Mouse (Mus musculus) activated CD4-positive, CD25-positive, alpha-beta regulatory T cell, adult 4 months (primary cell): ENCODE results near the gene Lpcat4. TPM values are rescaled to one million over a fixed set of nuclear protein-coding genes. Genes with fewer than 3 reads are reported as not detected.
A peak's percentile ranks its signal among the peaks of the same experiment; 100 is the strongest.
"Not testable (repeated sequence)": the region's sequence is repeated elsewhere in the genome, so short reads cannot be mapped to it uniquely, and the experiment has no call there.

Experiments used
- ATAC-seq: one replicate; pipeline ENCODE4 v1.8.0; 2017
- polyA plus RNA-seq, 2 experiments: library from polyadenylated mRNA; unstranded; fragments of 100-300 nt; shearing (Covaris generic); gene quantifications; one replicate each; pipeline ENCODE4 v1.2.1; 2017

Lpcat4 gene
- polyA plus RNA-seq, 2 experiments from 2014 or later, result 25.3 to 33.5 TPM

DNA sequence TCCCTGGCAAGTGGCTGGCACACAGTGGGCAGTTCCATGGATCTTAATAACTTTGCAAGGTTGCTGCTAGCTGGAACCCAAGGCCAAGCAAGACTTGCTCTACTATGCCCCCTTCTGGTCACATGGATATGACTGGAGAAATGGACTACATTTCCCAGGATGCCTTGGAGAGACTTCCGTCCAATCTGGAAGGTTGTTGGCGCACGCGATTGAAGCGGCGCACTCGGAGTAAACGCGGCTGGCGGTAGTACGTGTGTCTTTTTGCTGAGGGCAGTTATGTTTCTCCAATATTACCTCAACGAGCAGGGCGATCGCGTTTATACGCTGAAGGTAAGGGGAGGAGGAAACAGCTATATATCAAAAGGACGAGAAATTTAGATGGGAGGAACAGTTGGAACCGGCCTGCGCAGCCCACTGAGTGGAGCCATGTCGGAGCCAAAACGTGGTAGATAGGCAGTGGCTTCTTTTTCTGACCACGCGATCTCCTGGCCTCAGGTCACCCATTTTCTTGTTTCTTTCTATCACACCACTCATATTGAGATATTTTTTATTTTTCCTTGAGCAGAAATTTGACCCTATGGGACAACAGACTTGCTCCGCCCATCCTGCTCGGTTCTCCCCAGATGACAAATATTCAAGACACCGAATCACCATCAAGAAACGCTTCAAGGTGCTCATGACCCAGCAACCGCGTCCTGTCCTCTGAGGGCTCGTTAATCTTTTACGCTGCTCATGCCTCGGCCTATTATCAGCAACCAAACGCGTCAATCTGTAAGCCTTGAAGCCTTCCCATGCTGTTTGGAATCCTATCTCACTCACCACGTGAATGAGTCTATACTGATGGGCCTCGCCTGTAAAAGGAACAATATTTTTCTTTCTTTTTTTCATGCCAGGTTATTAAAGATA is 22.7 kb downstream of the Lpcat4 start, which contains the start of gene Nop10:
Nop10 (plus strand) TSS at position 179 of the 906 bp plus-strand sequence.
- peak; percentile 60 for ATAC-seq

- no peak for ATAC-seq
Observed at GRCm38 (mm10) chr2:112262779-112263295, 23.6 kb downstream of the Lpcat4 start.

DNA sequence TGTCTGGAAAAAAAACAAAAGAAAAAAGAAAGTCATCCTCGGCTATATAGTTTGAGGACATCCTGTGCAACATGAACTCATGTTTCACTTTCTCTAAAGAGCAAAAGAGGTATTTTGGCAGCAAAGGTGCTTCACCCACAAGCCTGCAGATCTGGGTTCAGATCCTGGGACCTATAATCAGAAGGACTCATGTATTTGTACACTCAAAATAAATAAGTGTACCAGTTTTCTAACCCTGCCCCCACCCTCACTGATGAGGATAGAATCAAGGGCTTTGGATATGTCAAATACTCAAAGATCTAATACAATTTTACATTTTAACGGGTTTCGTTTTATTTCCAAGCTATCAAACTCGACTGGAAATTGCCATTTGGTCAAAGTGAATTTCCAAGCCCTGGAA is 25.1 kb downstream of the Lpcat4 start:
- no peak for ATAC-seq

- peak; percentile 68 for ATAC-seq
Observed at GRCm38 (mm10) chr2:112265448-112266241, 26.4 kb downstream of the Lpcat4 start, which contains the start of gene Slc12a6. Gene Slc12a6, plus strand, starts transcription at chr2:112265825.

GRCm38 (mm10) chr2:112266242-112266592 is 26.9 kb downstream of the Lpcat4 start, which contains the start of gene Gm21985:
Gene Gm21985, plus strand, starts transcription at chr2:112266314.
- peak; percentile 19 for ATAC-seq

GRCm38 (mm10) chr2:112266780-112267179 is 27.5 kb downstream of the Lpcat4 start:
- ATAC-seq, result no peak

DNA sequence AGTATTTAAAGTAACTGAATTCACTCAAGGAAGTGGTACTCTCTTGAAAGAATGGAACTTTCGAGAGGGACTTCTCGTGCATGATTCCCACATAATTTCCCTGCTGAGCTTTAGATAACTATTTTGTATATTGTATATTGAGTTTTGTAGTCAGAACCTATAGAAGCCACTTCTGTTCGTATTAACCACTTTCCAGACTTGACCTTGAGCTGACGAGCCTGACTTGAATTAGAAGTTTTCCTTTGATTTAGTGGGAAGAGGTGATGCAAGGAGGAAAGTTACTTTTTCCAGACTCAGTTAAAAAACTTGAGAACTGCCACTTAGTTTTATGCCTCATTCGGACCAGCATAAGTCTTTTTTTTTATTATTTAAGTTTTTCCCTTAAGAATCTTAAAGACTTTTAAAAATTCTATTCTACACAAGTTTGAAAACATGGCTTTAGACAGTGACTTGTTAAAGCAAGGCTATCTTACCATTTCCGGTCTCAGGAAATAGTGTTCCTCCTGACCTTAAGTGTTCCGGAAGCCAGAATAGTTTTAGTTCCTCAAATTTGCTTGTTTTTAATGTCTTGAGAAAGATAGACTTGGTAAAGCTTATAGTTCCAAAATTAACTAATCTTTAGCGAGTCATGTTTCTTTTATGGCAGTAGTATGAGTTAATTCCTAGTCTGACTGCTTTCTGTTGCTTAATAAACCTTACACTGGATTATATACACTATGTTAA is 28.4 kb downstream of the Lpcat4 start:
- peak; percentile 15 for ATAC-seq

GRCm38 (mm10) chr2:112270011-112270410 is 30.7 kb downstream of the Lpcat4 start:
- ATAC-seq, result no peak

GRCm38 (mm10) chr2:112272909-112273308 is 33.6 kb downstream of the Lpcat4 start:
- no peak for ATAC-seq

- ATAC-seq, result no peak
Observed at GRCm38 (mm10) chr2:112273474-112273873, 34.2 kb downstream of the Lpcat4 start.

- ATAC-seq, result no peak
Observed at GRCm38 (mm10) chr2:112276870-112277269, 37.6 kb downstream of the Lpcat4 start.

DNA sequence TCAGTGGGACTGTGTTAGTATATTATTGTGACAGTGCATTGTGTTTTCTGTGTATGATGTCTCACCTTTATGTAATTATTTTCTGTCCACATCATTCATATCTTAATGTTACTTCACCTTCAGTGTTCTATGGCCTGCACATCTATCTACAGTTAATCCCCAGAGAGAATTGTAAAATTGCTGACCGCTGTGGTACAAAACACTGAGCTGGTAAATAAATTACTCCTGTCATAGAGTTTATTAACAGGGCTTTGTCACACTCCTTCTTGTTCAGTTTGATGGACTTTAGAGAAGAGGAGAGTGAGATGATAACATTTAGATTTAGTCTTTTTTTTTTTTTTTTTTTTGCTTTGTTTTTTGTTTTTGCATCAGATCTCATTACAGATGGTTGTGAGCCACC is 43.6 kb downstream of the Lpcat4 start:
- no peak for ATAC-seq

DNA sequence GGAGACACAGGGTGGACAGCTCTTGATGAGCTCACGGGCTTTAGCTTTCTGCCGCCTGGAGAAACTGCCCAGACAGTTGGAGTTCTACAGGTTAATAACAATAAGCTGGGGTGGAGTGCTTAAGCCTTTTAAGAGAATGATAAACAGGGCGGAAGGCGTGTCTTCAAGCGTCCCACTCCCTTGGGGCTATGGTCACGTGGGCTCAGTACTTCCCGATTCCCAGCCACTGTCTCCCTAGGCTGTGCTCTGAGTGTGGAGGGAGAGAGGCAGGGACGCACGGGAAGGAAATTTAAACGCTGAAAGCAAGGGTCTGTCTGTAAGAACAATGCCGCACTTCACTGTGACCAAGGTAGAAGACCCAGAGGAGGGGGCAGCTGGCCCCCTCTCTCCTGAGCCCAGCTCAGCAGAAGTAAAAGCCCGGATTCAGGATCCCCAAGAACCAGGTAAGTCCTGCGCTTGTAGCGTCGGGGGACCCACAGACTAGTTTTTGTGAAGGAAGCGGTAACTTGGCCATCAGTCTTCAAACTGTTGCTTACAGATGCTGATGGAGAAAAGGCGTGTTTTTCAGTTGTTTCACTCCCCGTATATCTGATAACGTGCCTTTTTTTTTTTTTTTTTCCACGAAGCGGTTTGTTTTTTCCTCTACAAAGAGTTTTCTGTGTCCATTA is 45.2 kb downstream of the Lpcat4 start:
- peak; percentile 63 for ATAC-seq

DNA sequence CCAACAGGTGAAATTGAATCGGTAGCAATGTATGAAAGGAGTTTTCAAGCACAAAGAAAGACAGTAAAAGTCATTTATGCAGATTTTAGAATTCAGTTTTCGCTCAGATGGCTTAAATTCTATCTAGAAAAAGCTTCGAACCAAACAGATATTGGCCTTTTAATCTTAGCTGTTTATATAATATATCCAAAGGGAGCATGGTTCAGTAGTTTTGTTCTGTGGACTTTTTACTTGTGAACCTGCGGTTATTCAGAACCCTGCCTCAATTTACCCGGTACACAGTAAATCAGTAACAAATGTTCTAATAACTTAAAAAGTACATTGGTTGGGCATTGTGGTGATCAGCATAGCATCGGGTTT is 45.7 kb downstream of the Lpcat4 start:
- ATAC-seq, result no peak

GRCm38 (mm10) chr2:112286062-112286461 is 46.8 kb downstream of the Lpcat4 start:
- not testable (repeated sequence) for ATAC-seq

DNA sequence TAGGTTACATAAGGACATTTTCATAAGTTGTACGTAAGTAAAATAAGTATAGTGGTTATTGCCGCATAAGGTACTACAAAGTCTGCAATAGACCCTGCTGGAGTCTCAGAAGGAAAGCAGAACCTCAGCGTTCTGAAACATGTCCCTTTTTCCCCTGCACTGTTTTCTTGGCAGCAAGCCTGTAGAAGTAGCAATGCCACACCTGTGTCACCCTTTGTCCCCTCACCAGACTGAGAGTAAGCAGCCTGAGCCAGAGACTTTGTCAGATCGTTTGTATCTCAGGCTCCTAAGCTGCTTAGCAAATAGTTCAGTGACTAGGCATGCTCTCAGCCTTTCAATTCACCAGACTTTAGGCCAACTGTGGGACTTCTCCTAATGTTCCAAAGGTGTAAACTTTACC is 47.8 kb downstream of the Lpcat4 start:
- ATAC-seq, result no peak

DNA sequence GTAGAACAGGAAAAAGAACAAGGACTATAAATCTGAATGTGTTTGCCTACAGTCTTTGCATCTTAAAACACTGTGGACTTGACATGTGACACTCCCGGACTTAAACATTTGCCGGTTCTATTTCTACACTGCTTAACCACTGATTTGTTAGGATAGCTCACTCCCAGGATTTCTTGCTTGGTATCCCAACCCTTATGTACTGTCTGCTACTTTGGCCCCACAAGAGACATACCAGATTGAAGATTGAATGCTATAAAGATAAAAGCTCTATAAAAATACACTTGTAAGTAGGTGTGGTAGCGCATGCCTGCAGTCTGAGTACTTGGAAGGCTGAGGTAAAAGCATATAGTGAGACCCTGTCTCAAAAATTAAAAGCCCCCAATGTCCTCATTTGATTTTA is 50.2 kb downstream of the Lpcat4 start:
- ATAC-seq, result no peak

DNA sequence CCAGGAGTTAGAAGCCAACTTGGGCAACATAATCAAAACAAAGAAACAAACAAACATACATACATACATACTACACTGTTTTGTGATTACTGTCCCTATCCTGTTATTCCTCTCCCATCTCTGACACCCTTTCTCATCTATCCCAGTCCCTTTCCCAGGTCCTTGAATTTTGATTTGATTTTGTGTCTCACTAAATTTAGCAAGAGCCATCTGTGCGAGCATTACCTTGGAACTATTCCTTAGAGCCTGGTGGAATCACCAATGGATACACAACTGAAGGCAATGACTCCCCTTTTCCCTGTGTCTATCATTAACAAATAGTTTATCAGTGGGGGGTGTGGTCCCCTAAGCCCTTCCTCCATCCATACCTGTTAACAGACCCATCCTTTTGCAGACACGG is 53.6 kb downstream of the Lpcat4 start:
- ATAC-seq, result no peak

DNA sequence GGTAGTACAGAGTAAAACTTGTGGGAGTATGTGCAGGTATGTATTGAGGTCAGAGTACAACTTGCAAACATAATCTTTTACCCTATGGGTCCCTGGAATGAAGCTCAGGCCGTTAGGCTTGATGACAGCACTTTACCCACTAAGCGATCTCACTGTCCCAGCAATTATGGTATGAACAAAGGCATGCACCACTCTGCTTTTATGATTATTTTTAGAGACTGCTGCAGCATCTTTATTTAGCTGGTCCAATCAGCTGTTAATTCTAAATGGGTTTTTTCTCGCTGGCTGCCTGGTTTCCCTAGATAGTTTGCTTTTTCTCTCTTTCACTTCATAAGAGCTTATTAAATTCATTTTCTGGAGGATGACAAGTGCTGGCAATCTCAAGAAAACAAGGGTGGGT is 56.9 kb downstream of the Lpcat4 start:
- ATAC-seq, result no peak
